Mouse (Mus musculus) kidney, embryonic 14.5 days (tissue): Measurements from ENCODE around the gene Pcsk5. TPM values are rescaled to one million over a fixed set of nuclear protein-coding genes. Genes with fewer than 3 reads are reported as not detected.

ENCODE experiments used
- ATAC-seq: fragments of 200-750 bp; cut with Nextera tagmentation; 2 replicates; pipeline ENCODE4 v1.8.0; 2017; ENCODE audit warnings: moderate number of reproducible peaks, mild to moderate bottlenecking, moderate TSS enrichment, moderate library complexity; ENCODE audit not compliant: low FRiP score, low TSS enrichment
- H3K27ac ChIP-seq: fragments of 300-500 bp; sonication (generic); 2 replicates; pipeline ENCODE4 v1.5.1; 2014; ENCODE audit warnings: low read depth, mild to moderate bottlenecking, low read length, moderate library complexity, mixed read lengths
- H3K27me3 ChIP-seq: fragments of 300-500 bp; sonication (generic); 2 replicates; pipeline ENCODE4 v1.6.1; 2014; ENCODE audit warnings: mild to moderate bottlenecking, low read length; ENCODE audit not compliant: control insufficient read depth, insufficient read depth
- H3K36me3 ChIP-seq: fragments of 300-500 bp; sonication (generic); 2 replicates; pipeline ENCODE4 v1.6.1; 2014; ENCODE audit warnings: low read length, mixed read lengths; ENCODE audit not compliant: control insufficient read depth, insufficient read depth
- H3K4me1 ChIP-seq: fragments of 300-500 bp; sonication (generic); 2 replicates; pipeline ENCODE4 v1.6.1; 2014; ENCODE audit warnings: low read length, mixed read lengths; ENCODE audit not compliant: control insufficient read depth, insufficient read depth
- H3K4me2 ChIP-seq: fragments of 300-500 bp; sonication (generic); replicated peaks from 2 replicates; pipeline ENCODE4 v1.6.1; 2014; ENCODE audit warnings: low read depth, mild to moderate bottlenecking, low read length
- H3K4me3 ChIP-seq: fragments of 300-500 bp; sonication (generic); 2 replicates; pipeline ENCODE4 v1.5.1; 2014; ENCODE audit warnings: mild to moderate bottlenecking, low read length
- H3K9ac ChIP-seq: fragments of 300-500 bp; sonication (generic); 2 replicates; pipeline ENCODE4 v1.6.1; 2014; ENCODE audit warnings: low read depth, mild to moderate bottlenecking, low read length, moderate library complexity
- H3K9me3 ChIP-seq: fragments of 300-500 bp; sonication (generic); 2 replicates; pipeline ENCODE4 v1.6.1; 2016; ENCODE audit warnings: low read length; ENCODE audit not compliant: control insufficient read depth
- WGBS: fragments of 180-500 bp; shearing (Covaris S2); extraction: QIAGEN DNeasy Blood & Tissue Kit; methylation state at CpG from one replicate; pipeline ENCODE4 v1.1.7; 2014; 5-methylcytosine and 5-hydroxymethylcytosine counted together
- polyA plus RNA-seq: library from polyadenylated mRNA; unstranded; fragments of >200 nt; fragmentation: Nextera tagmentation; extraction: Ambion mirVana; gene quantifications from 2 replicates; pipeline ENCODE4 v1.2.1, GENCODE M21; 2014

Gene Pcsk5
- polyA plus RNA-seq, 1 experiment from 2014 or later, result 26.8 TPM

DNA sequence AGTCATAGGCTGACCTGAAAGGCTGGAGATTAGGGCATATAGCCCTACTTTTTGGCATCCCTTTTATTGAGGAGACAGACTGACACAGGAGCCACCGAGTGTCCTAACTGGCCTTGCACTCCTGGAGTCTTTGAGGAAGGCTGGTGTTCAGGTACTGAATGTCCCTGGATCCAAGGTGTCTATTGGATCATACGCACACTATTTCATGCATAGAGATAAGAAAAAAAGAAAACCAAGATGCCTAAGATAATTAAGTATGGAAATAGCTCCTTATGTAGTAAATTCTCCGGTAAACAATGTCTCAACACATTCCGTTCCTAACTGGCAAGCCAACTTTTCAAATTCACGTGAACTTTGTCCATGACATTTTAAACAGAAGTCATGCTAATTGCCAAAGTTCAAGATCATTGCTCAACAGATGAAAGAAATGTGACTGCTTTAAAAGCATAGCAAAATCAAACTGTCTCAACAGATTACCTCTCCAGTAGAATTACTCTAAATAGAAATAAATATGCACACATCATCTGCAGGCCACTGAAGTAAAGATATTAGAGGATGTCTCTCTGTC is 45.9 kb downstream of the Pcsk5 start:
- H3K27me3 ChIP-seq, result no peaks in the 10 kb centered on the region
- H3K9me3 ChIP-seq, result no peaks in the 10 kb centered on the region
- no peak overlapping the region for H3K4me2 ChIP-seq
- 87% methylated on average over 5 of the region's 5 CpGs for WGBS
- H3K36me3 ChIP-seq, result peaks cover 6% of the 10 kb centered on the region; the same call in 1 of the 2 replicates
- H3K4me1 ChIP-seq, result no peaks in the 10 kb centered on the region
- no peak overlapping the region for H3K27ac ChIP-seq
- no peak for ATAC-seq
- no peak overlapping the region for H3K9ac ChIP-seq
- no peak overlapping the region for H3K4me3 ChIP-seq

DNA sequence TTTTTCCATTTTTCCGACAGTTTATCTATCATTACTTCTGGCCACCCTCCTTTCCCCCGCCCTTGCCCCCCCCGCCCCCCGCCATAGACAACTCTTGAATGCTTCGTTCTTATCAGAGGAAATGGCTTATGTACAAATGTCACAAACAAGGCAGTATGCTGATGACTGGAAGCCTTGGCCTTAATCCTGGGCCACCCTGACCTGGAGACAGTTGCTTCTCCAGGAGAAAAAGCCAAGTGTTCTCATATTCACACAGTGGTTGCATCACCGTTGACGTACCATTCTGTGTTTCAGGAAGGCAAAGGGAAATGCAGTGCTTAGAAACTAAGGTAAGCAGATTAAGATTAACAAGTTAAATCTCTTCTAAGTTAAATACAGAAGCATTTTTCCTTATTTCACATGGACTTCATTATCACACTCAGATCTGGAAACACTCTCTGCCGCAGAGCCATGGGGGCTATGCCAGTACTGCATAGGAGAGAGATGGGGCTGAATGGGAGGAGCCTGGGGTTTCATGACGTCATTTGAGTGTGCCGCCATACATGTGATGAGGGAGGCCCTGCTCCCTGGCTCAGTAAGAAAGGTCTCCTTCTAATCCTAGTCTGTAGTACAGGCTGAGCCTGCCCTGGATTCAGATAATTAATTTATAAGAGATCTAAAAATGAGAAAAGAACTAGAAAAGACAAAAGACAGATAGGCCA is 48.7 kb downstream of the Pcsk5 start:
- H3K27ac ChIP-seq, result no peak overlapping the region
- H3K4me3 ChIP-seq, result no peak overlapping the region
- no peak for ATAC-seq
- WGBS, result 83% methylated on average over 10 of the region's 10 CpGs
- no peaks in the 10 kb centered on the region for H3K27me3 ChIP-seq
- peaks cover 6% of the 10 kb centered on the region; the same call in 1 of the 2 replicates for H3K36me3 ChIP-seq
- no peaks in the 10 kb centered on the region for H3K9me3 ChIP-seq
- no peak overlapping the region for H3K4me2 ChIP-seq
- H3K4me1 ChIP-seq, result no peaks in the 10 kb centered on the region
- H3K9ac ChIP-seq, result no peak overlapping the region

DNA sequence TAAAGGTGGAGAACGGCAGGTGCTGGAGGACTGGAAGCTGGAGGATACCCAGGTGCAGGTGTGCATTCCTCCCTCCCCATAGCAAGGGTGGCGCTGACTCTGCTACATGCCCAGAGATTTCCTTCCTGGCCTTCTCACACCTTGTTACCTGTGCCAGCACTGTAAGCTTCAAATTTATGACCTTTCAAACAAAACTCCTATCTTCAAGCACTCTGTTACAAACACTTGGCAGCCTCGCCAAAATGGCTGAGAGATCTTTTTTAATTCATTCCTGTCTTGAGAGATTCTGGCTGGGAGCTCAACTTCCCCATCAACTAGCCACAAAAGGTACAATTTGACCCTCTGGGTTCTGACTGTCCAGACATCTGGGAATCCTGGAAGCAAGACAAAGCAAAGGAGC is 50.7 kb downstream of the Pcsk5 start:
- Histone ChIP-seq H3K9me3 (no peaks in the 10 kb centered on the region), H3K9ac (no peak overlapping the region), H3K27me3 (no peaks in the 10 kb centered on the region), H3K4me1 (no peaks in the 10 kb centered on the region), H3K27ac (no peak overlapping the region), H3K36me3 (0 out of 2 replicates have a peak, but pooled peaks cover 4% of the 10 kb centered on the region), H3K4me3 (no peak overlapping the region), H3K4me2 (no peak overlapping the region)
- 87% methylated on average over 3 of the region's 3 CpGs for WGBS
- no peak for ATAC-seq

DNA sequence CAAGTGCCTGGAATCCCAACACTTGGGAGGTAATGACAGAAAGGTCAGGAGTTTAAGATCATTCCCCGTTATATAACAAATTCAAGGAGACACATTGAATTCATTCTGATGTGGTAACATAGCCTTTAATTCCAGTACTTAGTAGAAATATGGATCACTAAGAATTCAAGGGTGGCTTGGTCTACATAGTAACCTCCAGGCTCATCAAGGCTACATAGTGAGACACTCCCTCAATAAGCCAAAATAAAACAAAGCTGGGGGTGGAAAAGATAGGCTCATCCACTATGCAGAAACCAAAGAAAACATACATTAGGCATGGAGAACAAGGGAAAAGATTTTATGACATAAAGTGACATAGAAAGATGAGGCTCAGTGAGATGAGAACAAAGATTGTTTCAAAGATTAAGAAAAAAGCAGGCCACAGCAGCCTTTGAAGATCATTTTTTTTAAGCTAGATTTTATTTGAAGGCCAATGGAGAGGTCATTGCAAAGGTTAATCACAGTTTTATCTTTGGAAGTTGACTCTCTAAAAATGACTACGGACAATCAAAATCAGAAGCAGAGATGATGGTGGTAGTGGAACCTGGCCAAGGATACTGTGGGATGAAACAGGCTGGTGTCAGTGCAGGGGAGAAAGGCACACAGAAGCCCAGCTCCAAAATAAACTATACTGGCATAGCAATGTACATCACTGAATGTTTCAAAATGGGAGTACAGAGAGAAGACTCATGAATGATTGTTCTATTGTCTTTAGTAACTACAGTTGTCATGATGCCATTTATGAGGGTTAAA is 52.8 kb downstream of the Pcsk5 start:
- H3K9me3 ChIP-seq, result no peaks in the 10 kb centered on the region
- H3K27ac ChIP-seq, result no peak overlapping the region
- WGBS, result 86% methylated on average over 2 of the region's 2 CpGs
- 0 out of 2 replicates have a peak, but pooled peaks cover 2% of the 10 kb centered on the region for H3K36me3 ChIP-seq
- no peak overlapping the region for H3K9ac ChIP-seq
- no peak overlapping the region for H3K4me2 ChIP-seq
- H3K4me3 ChIP-seq, result no peak overlapping the region
- H3K27me3 ChIP-seq, result no peaks in the 10 kb centered on the region
- H3K4me1 ChIP-seq, result no peaks in the 10 kb centered on the region
- ATAC-seq, result no peak

DNA sequence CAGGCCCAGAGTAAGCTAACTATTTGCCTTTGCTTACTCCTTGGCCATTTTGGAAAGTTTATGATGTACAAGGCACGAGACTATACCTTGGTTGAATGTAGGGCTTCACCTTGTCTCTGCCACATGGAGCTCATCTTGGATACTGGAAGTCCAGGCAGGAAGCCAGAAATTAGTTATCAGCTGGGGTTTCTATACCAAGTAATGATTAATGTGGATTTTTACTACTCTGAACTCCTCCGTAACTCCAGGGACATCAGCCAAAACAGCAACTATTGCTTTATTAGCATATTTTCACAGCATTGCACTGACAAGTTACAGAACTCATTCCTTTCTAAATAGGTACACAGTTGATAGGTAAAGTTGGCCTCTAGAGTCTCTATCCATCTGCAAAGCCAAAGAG is 54.2 kb downstream of the Pcsk5 start:
- Histone ChIP-seq H3K9me3 (no peaks in the 10 kb centered on the region), H3K4me1 (no peaks in the 10 kb centered on the region), H3K4me3 (no peak overlapping the region), H3K27me3 (no peaks in the 10 kb centered on the region), H3K27ac (no peak overlapping the region), H3K9ac (no peak overlapping the region), H3K4me2 (no peak overlapping the region), H3K36me3 (no peaks in the 10 kb centered on the region)
- ATAC-seq, result no peak
- WGBS, result 70% methylated on average over 2 of the region's 2 CpGs

DNA sequence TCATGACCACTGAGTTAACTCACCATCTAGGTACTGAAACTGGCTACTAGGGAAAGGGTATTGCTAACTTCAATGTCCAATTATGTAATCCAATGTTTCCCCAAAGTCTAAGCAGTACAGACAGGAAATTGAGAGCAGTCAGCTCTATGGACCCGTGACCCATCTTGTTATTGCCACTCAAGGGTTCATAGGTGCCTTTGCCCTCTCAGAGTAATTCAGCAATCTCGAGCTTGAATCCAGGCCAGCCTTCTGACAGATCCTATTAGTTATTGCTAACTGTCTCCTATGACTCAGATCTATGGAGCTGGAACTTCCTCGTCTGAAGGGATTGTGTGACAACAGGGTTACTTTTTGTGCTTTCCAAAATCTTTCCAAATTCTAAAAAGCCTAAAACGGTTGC is 56.1 kb downstream of the Pcsk5 start:
- H3K4me3 ChIP-seq, result no peak overlapping the region
- no peaks in the 10 kb centered on the region for H3K36me3 ChIP-seq
- H3K9me3 ChIP-seq, result no peaks in the 10 kb centered on the region
- H3K27me3 ChIP-seq, result no peaks in the 10 kb centered on the region
- H3K4me1 ChIP-seq, result no peaks in the 10 kb centered on the region
- H3K4me2 ChIP-seq, result no peak overlapping the region
- no peak overlapping the region for H3K9ac ChIP-seq
- no peak for ATAC-seq
- no peak overlapping the region for H3K27ac ChIP-seq
- WGBS, result 68% methylated on average over 4 of the region's 4 CpGs

DNA sequence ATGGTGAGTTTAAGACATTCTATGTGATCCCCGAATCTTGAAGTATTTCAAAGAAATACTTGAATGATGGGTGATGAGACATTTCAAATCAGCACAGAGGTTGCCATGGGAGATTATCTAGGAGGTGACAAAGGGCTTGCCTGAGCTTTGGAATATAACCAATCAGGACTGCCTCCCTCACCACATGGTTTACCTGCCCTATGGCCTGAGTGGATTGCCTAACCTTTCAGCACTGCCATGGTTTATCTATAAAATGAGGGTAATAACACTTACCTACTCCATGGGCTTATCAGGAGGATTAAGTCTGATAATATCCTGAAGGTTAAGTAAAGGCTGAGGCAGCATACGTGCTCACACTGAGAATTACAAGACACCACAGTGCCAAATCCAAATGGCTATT is 61.5 kb downstream of the Pcsk5 start:
- Histone ChIP-seq H3K27ac (no peak overlapping the region), H3K4me3 (no peak overlapping the region), H3K9me3 (no peaks in the 10 kb centered on the region), H3K27me3 (no peaks in the 10 kb centered on the region), H3K4me1 (no peaks in the 10 kb centered on the region), H3K4me2 (no peak overlapping the region), H3K36me3 (no peaks in the 10 kb centered on the region), H3K9ac (no peak overlapping the region)
- 81% methylated on average over 2 of the region's 2 CpGs for WGBS
- no peak for ATAC-seq

DNA sequence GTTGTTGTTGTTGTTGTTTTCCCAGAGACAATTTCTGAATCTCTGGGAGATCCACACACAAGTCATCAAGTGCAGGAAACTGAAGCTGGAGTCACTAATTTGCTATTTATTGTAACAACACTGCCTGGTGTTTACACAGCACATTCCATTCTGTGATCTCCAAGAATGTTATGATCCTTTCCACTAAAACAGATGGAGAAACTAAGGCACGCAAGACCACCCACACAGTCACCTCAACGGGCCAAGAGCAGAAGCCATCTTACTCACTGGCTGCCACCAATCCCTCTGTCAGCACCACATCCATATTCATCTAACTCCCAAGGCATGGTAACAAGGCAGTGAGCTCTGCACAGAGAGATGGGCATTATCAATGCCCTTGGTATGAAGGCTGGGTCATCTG is 62.3 kb downstream of the Pcsk5 start:
- H3K36me3 ChIP-seq, result no peaks in the 10 kb centered on the region

DNA sequence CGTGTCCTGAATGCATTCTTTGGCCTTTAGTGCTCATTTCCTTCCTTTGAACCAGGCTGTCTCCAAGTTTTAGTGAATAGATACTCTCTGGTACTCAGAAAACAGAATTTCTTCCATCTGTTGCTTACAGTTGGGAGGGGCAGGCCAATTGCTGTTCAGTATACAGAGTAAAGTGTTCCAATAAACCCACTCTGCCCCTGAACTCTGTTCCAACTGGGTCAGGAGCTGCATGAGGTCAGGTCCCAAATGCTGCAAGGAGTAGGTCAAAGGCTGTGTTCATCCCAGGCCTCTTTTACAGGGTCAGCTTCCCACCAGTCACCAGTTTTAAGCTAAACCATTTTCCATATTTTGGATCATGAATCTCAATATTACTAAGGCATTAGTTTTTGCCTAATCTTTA is 63.4 kb downstream of the Pcsk5 start:
- no peaks in the 10 kb centered on the region for H3K27me3 ChIP-seq
- H3K36me3 ChIP-seq, result no peaks in the 10 kb centered on the region
- no peaks in the 10 kb centered on the region for H3K4me1 ChIP-seq
- 65% methylated on average over 1 of the region's 1 CpGs for WGBS
- no peak for ATAC-seq
- no peak overlapping the region for H3K27ac ChIP-seq
- no peak overlapping the region for H3K4me2 ChIP-seq
- H3K9me3 ChIP-seq, result no peaks in the 10 kb centered on the region
- no peak overlapping the region for H3K4me3 ChIP-seq
- H3K9ac ChIP-seq, result no peak overlapping the region

More for the DNA sequence above, 62.3 kb downstream of the Pcsk5 start:
- no peak for ATAC-seq
- 44% methylated on average over 2 of the region's 2 CpGs for WGBS
- H3K4me1 ChIP-seq, result no peaks in the 10 kb centered on the region
- H3K4me2 ChIP-seq, result no peak overlapping the region
- no peaks in the 10 kb centered on the region for H3K9me3 ChIP-seq
- H3K4me3 ChIP-seq, result no peak overlapping the region
- H3K27me3 ChIP-seq, result no peaks in the 10 kb centered on the region
- H3K27ac ChIP-seq, result no peak overlapping the region
- H3K9ac ChIP-seq, result no peak overlapping the region
